Mouse (Mus musculus): ENCODE measurements at regions not wholly inside any gene's neighbourhood (a gene's known extent, or its start where the extent isn't known, plus 50 kb on each side); places are given as distances from the start of the nearest gene placed in this dataset.
"Not testable (repeated sequence)": the region's sequence is repeated elsewhere in the genome, so short reads cannot be mapped to it uniquely, and the experiment has no call there.

DNA sequence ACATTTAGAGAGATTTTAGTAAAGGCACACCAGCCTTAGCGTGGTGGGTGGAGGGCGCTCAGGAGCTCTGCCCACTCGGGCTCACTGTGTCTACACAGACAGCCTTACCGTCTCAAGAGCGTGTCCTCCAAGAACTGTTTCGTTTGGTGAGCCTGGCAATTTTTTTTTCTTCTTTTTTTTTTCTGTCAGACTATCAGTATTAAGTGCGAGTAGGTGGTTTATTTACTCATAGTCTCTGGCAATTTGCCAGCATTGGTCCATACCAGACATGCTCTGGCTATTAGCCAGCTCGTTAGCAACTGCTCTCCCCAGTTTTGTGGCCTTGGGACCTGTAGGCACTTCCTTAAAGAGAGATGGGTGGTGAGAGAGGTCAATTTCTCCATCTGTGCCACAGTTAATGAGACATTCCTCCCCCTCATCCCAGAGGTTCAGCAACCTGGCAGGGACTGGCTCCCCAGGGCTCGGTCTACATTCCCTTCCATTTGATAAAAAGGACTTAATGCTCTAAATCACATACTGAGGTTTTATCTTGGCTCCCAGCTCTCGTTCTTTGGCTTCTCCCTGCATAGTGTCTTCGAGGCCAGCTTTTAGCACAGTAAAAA is 192.9 kb upstream of the Hs6st1 start:
- peak; percentile 31 to 41 for DNase-seq

DNA sequence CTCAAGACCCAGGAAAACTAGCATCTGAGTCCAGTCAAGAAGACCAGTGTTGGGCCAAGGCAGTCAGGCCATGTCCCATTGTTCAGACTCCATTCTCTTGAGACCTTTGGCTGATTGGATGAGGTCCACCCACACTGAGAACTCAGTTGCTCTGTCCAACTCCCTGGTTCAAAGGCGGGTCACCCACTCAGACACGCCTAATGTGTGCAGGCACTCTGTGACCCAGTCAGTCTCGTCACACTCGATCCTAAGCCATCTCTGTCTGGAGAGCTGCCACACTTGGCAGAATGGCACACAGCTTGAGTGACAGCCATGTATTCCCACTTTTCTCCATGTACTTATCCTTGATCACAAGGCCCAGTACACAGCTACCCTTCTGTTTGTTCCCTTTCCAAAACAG is 189.8 kb upstream of the Hs6st1 start:
- DNase-seq: peak; percentile 37 to 52

DNA sequence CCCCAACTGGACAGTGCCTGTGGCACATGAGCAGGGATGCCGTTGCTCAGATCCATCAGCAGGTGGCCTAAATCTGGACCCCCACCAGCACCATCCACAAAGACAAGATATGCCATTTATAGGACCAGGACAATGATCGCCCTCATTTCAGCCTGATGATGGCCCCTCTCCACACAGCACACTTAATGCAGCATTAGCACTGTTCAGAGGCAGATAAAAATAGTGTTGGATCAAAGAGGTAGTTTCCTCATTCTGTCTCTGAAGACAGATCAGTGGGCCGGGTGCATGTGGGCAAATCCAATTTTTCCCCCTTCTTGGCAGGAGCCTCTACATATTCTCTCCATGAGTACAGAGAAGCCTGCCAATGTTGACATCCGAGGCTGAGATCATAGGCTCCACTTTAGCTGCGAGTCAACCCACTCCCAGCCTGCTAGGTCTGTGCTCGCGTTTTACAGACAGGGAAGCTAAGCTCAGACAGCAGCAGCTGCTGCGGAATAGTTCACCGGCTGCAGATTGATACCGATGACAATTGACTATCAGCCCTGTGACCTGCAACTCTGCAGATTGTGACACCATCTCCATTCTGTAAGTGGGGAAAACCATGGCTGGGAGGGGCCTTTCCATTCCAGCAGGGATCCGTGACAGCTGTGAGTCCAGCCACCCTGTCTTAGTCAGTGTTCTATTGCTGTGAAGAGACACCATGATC is 188.7 kb upstream of the Hs6st1 start:
- peak; percentile 67 for DNase-seq

DNA sequence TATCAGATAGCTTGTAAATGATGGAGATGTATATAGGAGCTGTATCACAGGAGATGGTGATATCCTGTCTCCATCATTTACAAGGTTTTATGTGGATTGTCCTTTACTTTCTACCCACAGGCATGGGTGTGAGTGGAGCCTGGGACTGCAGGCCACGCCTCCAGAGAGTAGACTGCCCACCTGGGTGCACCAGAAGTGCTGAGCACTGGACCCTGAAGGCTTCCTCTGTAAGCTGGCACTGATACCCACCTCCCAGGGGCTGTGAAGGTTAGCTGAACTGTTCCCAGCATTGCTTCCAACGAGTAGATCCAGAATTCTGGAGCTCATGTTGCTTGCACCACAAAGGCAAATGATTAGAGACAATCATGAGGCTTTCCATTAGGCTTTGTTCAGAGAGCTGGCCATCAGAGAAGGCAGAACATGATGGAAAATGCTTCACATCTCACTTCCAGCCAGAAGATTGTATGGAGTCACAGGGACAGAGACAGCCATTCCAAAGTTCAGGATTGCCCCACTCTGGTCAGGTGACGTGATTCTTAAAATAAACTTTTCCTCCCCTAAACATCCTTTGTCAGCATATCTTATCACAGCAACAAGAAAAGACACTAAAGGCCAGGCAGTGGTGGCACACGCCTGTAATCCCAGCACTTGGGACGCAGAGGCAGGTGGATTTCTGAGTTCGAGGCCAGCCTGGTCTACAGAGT is 187.5 kb upstream of the Hs6st1 start:
- no peak for DNase-seq

DNA sequence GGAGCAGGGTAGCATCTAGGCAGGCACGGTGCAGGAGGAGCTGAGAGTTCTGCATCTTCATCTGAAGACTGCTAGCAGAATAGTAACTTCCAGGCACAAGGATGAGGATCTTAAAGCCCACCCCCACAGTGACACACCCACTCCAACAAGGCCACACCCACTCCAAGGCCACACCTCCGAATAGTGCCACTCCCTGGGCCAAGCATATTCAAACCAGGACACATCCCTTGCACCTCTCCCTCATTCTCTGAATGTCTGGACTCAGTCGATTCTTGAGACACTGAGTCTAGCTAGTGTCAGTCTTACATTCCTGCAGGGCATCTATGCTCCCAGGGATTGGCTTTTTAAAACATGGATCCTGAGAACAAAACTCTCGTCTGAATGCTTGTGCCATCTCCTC is 186.7 kb upstream of the Hs6st1 start:
- DNase-seq: no peak

DNA sequence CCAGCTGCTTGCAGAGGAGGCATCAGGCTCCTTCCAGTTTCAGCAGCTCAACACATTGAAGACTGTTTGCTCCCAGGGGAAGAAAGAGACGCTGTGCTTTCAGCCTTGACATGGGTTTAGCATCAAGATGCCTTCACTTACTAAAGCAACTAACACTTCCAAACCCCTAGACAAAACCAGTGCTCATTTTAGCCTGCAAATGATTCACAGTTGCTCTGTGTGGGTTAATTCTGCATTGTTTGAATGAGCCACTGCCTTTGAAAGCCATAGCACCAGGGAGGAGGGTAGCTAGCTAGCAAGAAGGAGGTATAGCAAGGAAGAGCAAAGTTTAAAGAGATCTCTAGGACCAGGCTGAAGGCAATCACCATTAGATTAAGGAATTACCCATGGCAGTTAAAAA is 186.1 kb upstream of the Hs6st1 start:
- DNase-seq: no peak

DNA sequence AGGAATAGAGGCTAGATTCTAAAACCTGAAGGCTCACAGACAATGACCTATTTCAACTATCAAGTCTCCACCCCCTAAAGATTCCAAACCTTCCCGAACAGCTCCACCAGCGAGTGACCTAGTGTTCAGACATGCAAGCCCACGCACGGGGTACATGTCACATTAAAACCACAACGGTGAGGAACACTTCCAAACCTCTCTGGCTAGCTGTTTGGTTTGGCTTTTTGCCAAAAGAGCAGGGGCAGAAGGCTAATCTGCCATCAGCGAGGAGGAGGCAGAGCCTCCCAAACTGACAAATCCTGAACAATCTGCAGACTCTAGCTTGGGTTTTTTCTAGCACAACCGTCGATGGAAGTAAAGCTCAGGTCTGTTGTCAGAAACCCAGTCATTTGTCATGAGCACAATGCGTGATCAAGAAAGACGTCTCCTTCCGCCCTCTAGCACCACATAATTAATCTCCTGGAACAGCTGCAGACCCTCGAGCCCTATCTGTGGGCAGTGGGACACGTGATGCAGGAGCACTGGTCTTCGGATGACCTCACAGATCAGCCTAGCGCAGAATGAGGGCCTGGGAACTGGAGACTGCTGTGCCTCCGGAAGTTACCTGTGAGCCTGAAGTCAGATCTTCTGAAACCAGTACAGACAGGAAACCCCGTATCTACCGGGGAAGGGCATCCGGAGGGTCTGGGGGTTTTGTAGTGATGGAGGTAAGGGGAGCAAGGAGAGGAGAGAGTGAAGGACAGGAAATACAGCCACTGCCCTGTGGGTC is 178.3 kb upstream of the Hs6st1 start:
- no peak for DNase-seq

DNA sequence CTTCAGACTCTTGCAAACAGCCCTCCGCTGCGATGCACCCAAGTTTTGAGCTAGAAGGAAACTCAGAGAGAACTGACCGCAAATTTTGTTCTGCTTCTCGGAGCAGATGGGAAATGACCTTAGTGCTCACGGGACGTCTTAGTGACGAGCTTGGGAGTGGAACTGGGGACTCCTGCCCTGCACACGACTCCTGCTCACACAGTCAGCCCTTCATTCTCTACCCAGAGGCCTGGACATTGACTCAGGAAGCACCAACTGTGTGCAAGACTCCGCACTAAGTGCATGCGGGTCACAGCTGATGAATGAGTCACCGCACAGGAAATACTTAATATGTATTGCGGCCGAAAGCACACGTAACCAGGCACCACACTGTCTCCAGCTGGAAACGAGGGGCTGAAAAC is 177.7 kb upstream of the Hs6st1 start:
- no peak for DNase-seq

DNA sequence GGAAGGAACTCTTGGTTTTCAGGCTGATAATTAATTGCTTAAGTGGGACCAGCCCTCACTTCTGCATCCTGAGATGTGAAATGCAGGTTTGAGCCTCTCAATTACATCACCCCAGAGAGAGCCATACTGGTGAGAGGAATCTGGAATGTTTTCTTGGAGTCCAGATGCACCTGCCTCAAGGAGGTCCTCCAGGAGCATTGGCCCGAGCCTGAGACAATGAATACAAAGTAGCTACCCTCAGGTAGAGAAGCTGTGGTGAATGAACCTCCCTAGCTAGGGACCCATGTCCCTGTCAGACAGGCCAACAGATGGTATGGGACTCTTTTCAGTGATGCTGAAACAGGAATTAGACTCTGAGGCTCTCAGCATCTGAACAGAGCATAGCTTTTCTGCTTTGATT is 168.7 kb upstream of the Hs6st1 start:
- no peak for DNase-seq

DNA sequence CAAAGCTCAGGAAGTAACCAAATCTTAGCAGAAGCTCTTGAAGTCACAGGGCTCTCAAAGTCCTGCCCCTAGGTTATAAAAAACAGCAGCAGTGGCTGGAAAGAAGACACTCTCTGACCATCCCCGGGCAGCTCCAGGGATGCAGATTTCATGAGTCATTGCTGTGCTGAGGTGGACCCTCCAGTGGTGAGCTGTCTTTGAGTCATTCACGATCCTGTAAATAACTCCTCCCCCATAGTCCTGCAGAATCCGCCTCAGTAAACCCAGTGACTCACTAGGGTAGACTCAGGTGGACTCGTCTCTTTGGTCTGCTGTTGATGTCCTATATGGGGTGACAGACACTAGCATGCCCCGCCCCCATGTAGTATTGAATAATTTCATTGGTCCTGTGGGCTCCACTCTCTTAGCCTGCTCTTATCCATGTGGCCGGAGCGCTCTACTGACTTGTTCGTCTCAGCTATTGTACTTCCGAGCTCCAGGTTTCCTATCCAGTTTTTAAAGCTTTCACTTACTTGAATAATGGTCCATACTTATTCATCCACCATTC is 164.1 kb upstream of the Hs6st1 start:
- DNase-seq: no peak

DNA sequence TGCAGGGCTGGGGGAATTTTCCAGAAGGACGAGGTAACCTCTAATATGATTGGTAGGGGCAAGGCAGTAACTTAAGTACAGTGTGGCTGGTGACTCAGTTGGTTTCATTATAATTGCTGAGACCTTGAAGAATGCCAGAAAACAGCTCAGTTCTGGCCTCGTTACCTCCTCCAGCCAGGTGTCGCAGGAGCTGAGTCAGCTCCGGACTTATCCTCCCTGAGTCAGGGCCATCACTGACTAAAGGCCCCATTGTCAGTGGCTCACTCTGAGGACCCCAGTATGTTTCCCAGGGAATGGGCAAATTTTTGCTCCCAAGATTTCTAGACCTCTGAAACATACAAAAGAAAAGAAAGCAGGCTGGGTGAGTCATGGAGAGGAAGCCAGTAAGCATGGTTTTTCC is 154.6 kb upstream of the Hs6st1 start:
- DNase-seq: no peak

DNA sequence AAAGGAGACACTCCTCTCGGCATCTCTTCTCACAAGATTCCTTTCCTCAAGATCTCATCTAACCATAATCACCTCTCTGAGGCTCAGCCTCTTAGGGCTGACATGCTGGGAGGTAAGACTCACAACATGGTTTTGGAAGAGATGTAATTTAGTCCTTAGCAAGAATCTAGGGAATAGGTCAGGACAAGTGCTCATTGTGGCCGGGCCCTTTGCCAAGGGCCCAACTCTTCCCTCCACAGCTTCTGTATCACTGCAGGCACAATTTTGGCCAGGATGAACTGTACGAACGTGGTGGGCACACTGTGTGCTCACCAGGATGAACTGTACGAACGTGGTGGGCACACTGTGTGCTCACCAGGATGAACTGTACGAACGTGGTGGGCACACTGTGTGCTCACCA is 154.0 kb upstream of the Hs6st1 start:
- DNase-seq: not testable (repeated sequence)

DNA sequence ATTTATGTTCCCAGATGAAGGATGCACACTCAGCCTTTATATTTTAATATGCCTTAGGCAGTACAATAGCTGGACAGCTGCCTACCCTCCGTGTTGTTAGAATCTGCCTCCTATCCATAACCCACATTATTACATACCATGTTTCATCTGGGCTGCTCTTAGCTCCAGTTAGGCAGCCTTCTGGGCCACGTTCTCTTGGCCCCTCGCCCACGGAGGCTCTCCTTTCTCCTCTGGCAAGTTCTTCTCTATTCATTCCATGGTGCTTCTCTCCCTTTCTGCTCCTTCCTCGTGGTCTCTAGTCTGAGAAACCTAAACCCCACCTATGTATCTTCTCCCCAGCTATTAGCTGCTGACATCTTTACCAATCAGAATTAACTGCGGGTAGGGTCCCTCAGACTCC is 152.7 kb upstream of the Hs6st1 start:
- DNase-seq: peak in 1 of 2 experiments; percentile 31

DNA sequence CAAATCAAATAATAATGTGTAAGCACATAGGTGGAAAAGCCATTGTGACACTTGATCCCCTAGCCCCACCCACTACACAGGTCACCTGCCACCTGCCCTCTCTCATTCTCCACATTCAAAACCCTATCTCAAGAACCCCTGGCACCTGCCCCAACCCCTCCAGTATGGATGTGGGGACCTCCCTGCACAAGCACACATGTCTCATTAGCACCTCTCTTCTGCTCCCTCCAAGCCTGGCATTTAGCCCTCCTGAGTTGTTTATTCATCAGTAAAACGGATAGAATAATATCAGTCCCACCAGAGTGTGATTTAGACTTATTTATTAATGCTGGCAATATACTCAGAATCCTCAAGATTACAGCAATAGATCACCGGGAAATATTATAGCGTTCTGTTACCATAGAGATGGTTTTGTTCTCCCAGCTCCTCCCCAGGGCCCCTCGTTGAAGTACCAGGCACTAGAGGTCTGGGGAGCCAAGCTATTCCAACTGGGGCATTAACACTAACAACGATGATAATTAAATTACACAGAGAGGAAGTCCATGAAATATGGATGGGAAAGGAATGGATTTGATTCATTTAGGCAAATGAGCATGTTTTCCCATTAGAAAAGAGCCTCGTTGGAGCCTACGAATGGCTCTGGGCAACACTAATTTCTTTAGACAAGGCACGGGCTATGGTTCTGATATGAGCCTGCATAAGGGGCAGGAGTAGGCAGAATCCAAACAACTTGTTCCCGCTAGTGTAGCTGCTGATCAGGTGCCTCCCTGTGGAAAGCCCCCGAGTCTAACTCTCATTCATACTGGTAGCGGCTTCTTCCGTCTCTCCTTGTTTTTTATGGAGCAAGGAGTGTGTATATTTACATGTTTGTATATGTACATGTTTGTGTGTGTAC is 148.1 kb upstream of the Hs6st1 start:
- DNase-seq: no peak

DNA sequence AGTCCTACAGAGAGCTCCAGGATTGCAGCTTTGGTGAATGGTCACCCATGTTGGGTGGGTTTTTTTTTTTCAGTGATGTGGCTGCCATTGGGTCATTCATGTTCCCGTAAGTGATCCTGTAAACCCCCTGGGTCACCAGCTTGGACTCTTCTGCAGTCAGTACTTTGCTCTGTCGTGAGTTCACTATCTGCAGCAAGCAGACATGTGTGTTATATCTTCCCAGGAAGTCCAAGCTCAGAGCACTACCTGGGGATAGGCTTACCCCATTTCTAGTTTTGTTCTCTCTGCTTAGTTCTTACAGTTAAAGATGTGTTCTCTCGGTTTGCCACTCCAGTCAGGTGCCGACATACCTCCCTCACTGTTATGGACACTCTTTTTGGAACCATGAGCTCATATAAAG is 143.4 kb upstream of the Hs6st1 start:
- no peak for DNase-seq

DNA sequence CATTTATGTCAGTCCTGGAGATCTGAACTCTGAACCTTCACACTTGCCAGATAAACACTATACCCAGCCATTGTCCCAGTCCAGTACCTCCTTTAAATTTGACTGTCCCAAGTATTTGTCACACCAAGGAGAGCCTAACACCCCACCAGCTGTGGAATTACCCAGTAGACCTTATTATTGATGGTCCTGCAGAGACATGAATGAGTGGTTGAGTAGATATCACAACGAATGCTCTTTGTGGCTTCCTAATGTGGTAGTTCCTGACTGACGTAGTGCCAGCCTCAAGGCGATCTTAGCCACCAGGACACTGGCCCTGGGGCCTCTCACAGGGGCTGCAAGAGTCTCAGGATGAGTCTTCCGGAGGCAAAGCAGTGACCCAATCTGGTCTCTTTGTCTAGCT is 142.9 kb upstream of the Hs6st1 start:
- no peak for DNase-seq

DNA sequence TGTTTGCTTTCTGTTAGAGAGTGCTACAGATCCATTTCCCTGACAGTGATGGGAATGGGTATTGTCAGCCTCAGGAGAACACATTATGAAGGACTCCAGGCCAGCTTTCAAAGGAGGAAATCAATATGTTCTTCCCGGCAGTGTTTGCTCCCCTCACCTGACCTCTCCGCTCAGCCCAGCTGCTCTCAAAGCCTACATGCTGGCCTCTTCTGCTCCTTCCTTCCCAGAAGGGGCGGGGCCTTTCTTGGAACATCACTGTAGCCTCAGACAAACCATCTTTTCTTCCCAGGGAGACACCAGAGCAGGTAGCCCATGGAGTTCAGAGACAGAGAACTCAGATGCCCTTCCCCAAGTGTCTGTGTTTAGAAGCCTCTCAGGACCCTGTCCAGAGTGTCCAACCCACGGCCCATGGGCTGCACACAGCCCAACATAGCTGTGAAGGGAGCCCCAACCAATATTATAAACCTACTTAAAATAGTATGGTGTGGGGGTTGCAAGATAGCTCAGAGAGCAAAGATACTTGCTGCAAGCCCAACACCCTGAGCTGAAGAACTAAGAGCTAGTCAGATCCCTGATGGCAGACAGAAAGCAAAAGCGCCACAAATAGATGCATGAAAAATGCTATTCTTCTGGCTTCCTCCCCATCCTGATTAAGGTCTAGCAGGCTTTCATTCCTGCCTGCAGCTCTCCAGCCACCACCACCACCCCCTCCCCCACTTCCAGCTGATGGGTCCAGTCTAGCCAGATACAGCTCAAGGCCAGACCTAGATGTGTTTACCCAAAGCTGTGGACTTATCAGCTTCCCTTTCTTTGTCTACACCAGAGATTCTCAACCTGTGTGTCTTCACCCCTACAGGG is 141.8 kb upstream of the Hs6st1 start:
- no peak for DNase-seq

DNA sequence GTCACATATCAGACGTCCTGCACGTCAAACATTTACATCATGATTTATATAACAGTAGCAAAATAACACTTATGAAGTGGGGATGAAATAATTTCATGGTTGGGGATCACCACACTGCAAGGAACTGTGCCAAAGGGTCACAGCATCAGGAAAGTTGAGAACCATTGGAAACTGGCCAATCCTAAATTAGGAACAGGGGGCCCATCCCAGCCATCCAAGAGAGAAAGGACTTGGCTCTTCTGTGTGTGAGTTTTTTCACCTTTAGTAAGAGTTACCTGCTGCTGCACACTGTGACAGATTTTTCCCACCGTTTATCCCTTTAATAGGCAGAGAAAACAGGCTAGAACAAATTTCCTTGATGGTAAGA is 141.2 kb upstream of the Hs6st1 start:
- DNase-seq: no peak

DNA sequence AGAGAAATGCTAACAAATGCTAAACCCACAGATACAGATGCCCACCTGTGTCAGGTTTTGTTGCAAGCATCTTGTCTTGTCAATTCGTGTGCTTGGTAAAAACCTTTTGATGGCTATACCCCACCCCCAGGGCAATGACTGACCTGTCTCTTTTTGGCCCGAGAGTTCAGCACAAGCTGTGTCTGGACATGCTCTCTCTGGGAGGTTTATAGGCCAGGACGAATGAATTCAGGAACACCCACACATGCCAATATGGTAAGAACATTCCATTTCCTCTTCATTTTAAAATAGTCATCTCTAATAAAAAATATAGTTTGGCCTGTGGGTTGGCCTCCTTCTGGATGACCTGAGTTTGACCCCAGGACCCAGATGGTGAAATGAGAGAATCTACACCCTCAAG is 137.8 kb upstream of the Hs6st1 start:
- DNase-seq: peak; percentile 41 to 59

DNA sequence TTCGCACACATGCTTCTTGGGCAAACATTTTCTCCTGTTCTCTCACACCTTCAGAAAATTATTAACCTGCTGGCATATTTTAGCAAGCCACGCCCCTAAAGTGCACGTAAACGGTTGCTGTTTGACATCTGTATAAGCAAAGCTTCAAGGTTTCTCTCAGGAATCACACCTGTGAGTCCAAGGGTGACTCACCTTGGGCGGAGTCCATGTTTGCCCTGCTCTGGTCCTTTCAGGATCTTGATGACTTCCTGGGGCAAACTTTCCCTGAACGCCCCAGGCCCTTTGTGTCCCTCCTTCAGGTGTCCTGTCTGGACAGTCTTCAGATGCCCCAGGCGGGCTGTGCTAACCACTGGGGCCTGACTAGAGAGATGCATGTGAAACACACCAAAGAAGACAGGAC is 137.1 kb upstream of the Hs6st1 start:
- DNase-seq: no peak

DNA sequence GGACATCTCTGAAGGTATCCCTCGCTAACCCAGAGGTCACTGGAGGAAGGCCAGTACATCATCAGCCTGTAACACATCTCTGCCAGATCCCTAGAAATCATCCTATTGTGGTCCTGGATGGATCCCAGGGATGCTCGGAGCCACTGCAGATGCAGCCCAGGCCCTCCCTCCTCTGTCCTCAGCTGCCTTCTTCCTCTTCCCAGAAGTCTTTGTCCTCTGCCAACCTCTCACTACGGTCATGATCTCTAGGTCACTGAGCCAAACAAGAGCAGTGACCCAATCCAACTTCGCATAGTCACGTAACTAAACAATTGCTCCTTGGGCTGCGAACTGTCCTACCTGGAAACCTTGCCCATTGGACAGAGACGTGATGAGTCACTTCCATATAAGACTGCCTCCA is 134.7 kb upstream of the Hs6st1 start:
- no peak for DNase-seq

Measured in cerebellum, postnatal 25 days (tissue).